Mouse (Mus musculus) kidney, adult 10 weeks (tissue): Measurements from ENCODE around the gene Tmem50a. TPM values are rescaled to one million over a fixed set of nuclear protein-coding genes. Genes with fewer than 3 reads are reported as not detected.

ENCODE experiments used
- polyA plus RNA-seq: library from polyadenylated mRNA; stranded (reverse); fragments of 350-450 nt; fragmentation: Illumina TruSeq; extraction: RNeasy Lipid Tissue Mini Kit (QIAGEN cat#74804); gene quantifications from one replicate; pipeline ENCODE4 v1.2.3, GENCODE M21; 2014; ENCODE audit warnings: low read depth, low replicate concordance

Tmem50a gene
- 19.7 TPM for polyA plus RNA-seq

DNA sequence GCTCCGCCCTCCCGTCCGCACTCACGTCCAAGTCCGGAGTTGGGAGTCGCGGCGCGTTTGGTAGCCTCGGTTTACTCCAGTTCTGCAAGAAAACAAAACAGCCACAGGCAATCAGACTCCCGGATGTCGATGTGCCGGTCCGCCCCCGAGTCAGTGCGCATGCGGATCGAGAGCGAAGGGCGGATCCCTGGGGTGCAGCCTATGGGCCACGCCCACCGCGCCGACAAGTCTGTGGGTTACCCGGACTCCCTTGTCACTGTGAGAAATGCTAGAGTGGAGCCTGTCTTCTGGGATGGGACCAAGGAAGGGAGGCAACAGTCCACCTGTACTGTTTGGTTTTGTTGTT is at the start of gene Tmem50a:
TSS of gene Tmem50a (minus strand) at position 161 of the 346 bp plus-strand sequence.

DNA sequence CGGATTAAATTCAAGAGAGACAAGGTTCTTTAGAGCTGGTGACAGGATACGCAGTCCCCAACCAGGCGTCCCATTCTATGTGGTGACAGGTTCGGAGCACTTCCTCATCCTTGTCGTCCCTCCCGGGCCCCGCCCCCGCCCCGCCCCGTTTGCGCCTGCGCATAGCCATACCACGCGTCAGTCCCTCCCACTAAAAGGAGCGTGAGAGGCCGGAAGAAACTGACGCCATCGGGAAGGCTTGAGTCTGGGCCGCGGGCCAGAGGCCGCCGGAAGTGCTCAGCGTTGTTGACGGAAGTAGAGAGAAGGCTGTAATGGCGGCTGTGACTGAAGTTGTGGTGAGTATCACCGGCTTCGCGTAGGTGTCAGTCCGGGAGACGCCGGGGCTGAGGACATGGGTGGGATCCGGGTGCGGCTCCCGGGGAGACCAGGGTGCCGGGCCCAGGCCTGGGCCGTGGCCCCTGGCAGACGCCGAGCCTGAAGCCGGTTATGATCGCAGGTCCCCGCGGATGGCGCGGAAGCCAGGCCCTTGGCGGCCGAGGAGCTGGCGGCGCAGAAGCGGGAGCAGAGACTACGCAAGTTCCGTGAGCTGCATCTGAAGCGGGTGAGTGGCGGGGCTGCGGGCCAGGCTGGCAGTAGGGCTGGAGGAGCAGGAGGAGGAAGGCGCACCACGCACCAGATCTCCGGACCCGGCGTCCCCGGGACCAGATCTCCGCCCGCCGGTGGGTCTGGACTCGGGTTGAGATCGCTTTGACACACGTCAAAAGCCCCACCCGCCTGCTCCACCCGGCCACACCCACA is 16.1 kb upstream of the Tmem50a start, which contains the start of gene Syf2:
TSS of gene Syf2 (plus strand) at position 215 of the 798 bp plus-strand sequence.

DNA sequence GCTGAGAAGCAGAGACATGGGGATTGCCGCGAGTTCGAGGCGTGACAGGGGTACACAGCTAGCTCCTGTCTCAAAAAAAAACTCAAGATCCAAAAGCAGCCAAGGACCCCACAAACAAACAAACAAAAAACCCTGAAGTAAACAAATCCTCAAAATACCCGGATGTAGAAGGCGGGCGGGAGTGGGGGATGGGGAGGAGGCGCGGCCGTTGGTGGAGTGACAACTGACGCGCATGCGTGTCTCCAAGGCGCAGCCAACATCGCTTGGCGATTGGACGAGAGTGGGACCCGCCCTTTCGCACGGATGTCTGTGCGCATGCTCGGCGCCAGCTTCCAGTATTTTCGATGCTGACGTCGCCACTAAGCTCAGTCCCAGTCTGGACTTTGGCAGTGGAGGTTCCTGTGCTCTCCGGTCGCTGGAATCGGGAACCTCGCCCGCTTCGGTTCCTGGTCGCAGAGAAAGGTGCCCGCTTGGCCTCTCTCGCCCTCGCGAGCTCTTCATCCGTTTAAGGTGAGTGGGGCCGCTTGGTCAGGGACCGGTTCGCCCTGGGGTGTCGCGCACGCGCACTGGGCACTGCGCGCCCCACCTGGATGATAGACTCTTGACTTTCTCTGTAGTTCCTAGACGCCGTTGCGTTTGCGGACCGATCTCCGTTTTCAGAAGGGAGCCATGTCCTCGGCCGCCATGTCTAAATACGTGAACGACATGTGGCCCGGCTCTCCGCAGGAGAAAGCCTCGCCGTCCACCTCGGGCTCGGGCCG is 8.6 kb upstream of the Tmem50a start, which contains the start of gene Rsrp1:
TSS of gene Rsrp1 (plus strand) at position 335 of the 761 bp plus-strand sequence.

DNA sequence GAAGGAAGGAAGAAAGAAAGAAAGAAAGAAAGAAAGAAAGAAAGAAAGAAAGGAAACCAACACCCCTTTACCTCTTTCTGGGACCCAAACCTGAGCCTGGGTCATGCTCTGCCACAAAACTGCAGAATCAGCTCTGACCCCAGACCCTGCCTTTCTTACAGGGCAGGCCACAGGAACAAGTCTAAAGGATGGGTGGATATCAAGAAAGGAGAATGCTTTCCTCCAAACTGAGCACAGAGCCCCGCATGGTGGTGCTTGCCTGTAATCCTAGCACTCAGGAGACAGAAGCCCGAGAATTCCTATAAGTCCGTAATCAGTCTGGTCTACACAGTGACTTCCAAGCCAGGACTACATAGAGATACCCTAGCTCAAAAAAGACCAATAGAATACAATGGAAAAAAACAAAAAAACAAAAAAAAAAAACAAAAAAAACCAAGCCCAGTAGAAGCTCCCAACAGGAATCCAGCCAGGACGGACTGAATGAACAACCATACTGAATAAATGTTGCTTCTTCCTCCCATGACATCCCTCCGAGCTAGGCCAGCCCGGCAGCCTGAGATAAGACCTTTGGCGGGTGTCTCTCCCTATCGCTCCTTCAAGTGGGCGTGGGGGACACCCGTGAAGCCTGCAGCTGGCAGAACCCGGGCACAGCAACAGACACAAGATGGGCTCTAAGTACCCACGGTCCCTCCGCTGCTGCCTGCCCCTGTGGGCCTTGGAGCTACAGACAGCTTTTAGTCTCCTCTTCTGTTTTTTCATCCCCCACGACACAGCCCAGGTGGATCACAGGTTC is 50.7 kb downstream of the Tmem50a start, which contains the start of gene Rhd:
TSS of gene Rhd (plus strand) at position 600 of the 793 bp plus-strand sequence.

DNA sequence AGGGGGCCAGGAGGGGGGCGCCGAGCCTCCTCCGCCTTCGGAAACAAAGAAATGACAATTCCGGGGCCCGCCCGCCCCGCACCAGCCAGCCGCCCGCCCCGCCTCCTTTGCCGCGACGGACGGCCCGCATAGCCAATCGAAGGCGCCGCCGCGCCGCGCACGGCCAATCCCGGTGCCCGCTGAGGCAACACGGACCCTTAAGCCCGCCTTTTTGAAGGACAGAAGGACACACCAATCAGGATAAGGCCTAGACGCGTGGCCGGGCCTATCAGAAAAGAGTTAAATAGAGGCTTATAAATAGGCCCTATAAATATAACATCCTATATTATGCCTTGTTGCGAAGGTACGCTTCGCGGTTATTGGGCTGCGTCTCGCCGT is 61.6 kb downstream of the Tmem50a start, which contains the start of gene Maco1:
TSS of gene Maco1 (minus strand) at position 87 of the 378 bp plus-strand sequence.

Other genes starting within 250 kb of the Tmem50a start
- 2.1 TPM for gene Man1c1, start 210.7 kb downstream of the Tmem50a start, polyA plus RNA-seq
- gene Ldlrap1, start 147.0 kb downstream of the Tmem50a start, polyA plus RNA-seq = 1.0 TPM
- gene Maco1, start 61.7 kb downstream of the Tmem50a start, polyA plus RNA-seq = 26.3 TPM
- gene Rhd, start 50.5 kb downstream of the Tmem50a start, polyA plus RNA-seq = not detected
- gene Rsrp1, start 8.6 kb upstream of the Tmem50a start, polyA plus RNA-seq = 545 TPM
- 62.5 TPM for gene Syf2, start 15.9 kb upstream of the Tmem50a start, polyA plus RNA-seq
- gene Runx3, start 205.6 kb upstream of the Tmem50a start, polyA plus RNA-seq = 0.12 TPM